Mouse (Mus musculus) stomach, embryonic 15.5 days (tissue): ENCODE results near the gene Hnf1b. TPM values are rescaled to one million over a fixed set of nuclear protein-coding genes. Genes with fewer than 3 reads are reported as not detected.
A peak's percentile ranks its signal among the peaks of the same experiment; 100 is the strongest.

Experiments
- ATAC-seq: fragments of 200-750 bp; cut with Nextera tagmentation; 2 replicates; pipeline ENCODE4 v1.8.0; 2017; ENCODE audit warnings: low read depth, moderate number of reproducible peaks, moderate TSS enrichment; ENCODE audit not compliant: insufficient read depth, low FRiP score
- H3K27ac ChIP-seq: fragments of 300-500 bp; sonication (generic); 2 replicates; pipeline ENCODE4 v1.5.1; 2015; ENCODE audit warnings: mild to moderate bottlenecking, inconsistent platforms
- H3K27me3 ChIP-seq: fragments of 300-500 bp; sonication (generic); replicated peaks from 2 replicates; pipeline ENCODE4 v1.6.1; 2015; ENCODE audit warnings: inconsistent platforms
- H3K36me3 ChIP-seq: fragments of 300-500 bp; sonication (generic); 2 replicates; pipeline ENCODE4 v1.6.1; 2015; ENCODE audit warnings: inconsistent platforms
- H3K4me1 ChIP-seq: fragments of 300-500 bp; sonication (generic); 2 replicates; pipeline ENCODE4 v1.6.1; 2015; ENCODE audit warnings: inconsistent platforms
- H3K4me2 ChIP-seq: fragments of 300-500 bp; sonication (generic); 2 replicates; pipeline ENCODE4 v1.6.1; 2015; ENCODE audit warnings: mild to moderate bottlenecking, inconsistent platforms
- H3K4me3 ChIP-seq: fragments of 300-500 bp; sonication (generic); replicated peaks from 2 replicates; pipeline ENCODE4 v1.5.1; 2015; ENCODE audit warnings: inconsistent platforms
- H3K9ac ChIP-seq: fragments of 300-500 bp; sonication (generic); 2 replicates; pipeline ENCODE4 v1.6.1; 2015; ENCODE audit warnings: inconsistent platforms
- H3K9me3 ChIP-seq: fragments of 300-500 bp; sonication (generic); 2 replicates; pipeline ENCODE4 v1.6.1; 2016; ENCODE audit warnings: inconsistent platforms
- WGBS: fragments of 180-500 bp; shearing (Covaris S2); methylation state at CpG from one replicate; pipeline ENCODE4 v1.1.7; 2015; 5-methylcytosine and 5-hydroxymethylcytosine counted together
- polyA plus RNA-seq: library from polyadenylated mRNA; unstranded; fragments of >200 nt; fragmentation: Nextera tagmentation; extraction: Ambion mirVana; gene quantifications from 2 replicates; pipeline ENCODE4 v1.2.1, GENCODE M21; 2015

The Hnf1b gene
- polyA plus RNA-seq, 1 experiment from 2014 or later = 6.0 TPM

GRCm38 (mm10) chr11:83832389-83832788, 17.5 kb upstream of the Hnf1b start:
- ATAC-seq = no peak
- Histone ChIP-seq H3K27ac (no peak overlapping the region), H3K9ac (no peak overlapping the region), H3K27me3 (no peaks in the 10 kb centered on the region), H3K4me3 (no peak overlapping the region), H3K9me3 (no peaks in the 10 kb centered on the region), H3K36me3 (no peaks in the 10 kb centered on the region), H3K4me2 (no peak overlapping the region), H3K4me1 (no peaks in the 10 kb centered on the region)
- 47% methylated on average over 8 of the region's 8 CpGs for WGBS

- Histone ChIP-seq H3K36me3 (no peaks in the 10 kb centered on the region), H3K27ac (no peak overlapping the region), H3K9ac (no peak overlapping the region), H3K9me3 (no peaks in the 10 kb centered on the region), H3K4me1 (no peaks in the 10 kb centered on the region), H3K27me3 (no peaks in the 10 kb centered on the region), H3K4me3 (no peak overlapping the region), H3K4me2 (no peak overlapping the region)
- ATAC-seq = no peak
- 81% methylated on average over 6 of the region's 6 CpGs for WGBS
These were observed 16.3 kb upstream of the Hnf1b start for GRCm38 (mm10) chr11:83833517-83833916.

- Histone ChIP-seq H3K9ac (no peak overlapping the region), H3K4me1 (no peaks in the 10 kb centered on the region), H3K36me3 (no peaks in the 10 kb centered on the region), H3K9me3 (no peaks in the 10 kb centered on the region), H3K27me3 (no peaks in the 10 kb centered on the region), H3K27ac (no peak overlapping the region), H3K4me3 (no peak overlapping the region), H3K4me2 (no peak overlapping the region)
- WGBS = 42% methylated on average over 14 of the region's 14 CpGs
- ATAC-seq = no peak
These were observed 15.8 kb upstream of the Hnf1b start for GRCm38 (mm10) chr11:83833959-83834496.

- Histone ChIP-seq H3K27ac (no peak overlapping the region), H3K4me3 (no peak overlapping the region), H3K9ac (no peak overlapping the region), H3K4me2 (no peak overlapping the region), H3K9me3 (no peaks in the 10 kb centered on the region), H3K36me3 (no peaks in the 10 kb centered on the region), H3K27me3 (no peaks in the 10 kb centered on the region), H3K4me1 (no peaks in the 10 kb centered on the region)
- no peak for ATAC-seq
- 66% methylated on average over 6 of the region's 6 CpGs for WGBS
These were observed 10.4 kb upstream of the Hnf1b start for GRCm38 (mm10) chr11:83839451-83839850.

GRCm38 (mm10) chr11:83843534-83843933, 6.3 kb upstream of the Hnf1b start:
- Histone ChIP-seq H3K27me3 (no peaks in the 10 kb centered on the region), H3K9me3 (no peaks in the 10 kb centered on the region), H3K4me2 (no peak overlapping the region), H3K4me3 (no peak overlapping the region), H3K27ac (no peak overlapping the region), H3K4me1 (no peaks in the 10 kb centered on the region), H3K36me3 (no peaks in the 10 kb centered on the region), H3K9ac (no peak overlapping the region)
- WGBS = 92% methylated on average over 6 of the region's 6 CpGs
- no peak for ATAC-seq

GRCm38 (mm10) chr11:83850586-83851272, 866 bp downstream of the Hnf1b start:
- H3K4me2 ChIP-seq = peak overlapping the region; percentile 54
- H3K27ac ChIP-seq = peak overlapping the region; percentile 81
- H3K9ac ChIP-seq = peak overlapping the region; percentile 39; the same call in 1 of the 2 replicates
- no peak; the same call in 1 of the 2 replicates for ATAC-seq
- no peaks in the 10 kb centered on the region for H3K9me3 ChIP-seq
- no peaks in the 10 kb centered on the region for H3K4me1 ChIP-seq
- H3K36me3 ChIP-seq = no peaks in the 10 kb centered on the region
- WGBS = 2% methylated on average over 24 of the region's 24 CpGs
- H3K27me3 ChIP-seq = peaks cover 28% of the 10 kb centered on the region
- H3K4me3 ChIP-seq = peak overlapping the region; percentile 43

- Histone ChIP-seq H3K36me3 (no peaks in the 10 kb centered on the region), H3K4me1 (no peaks in the 10 kb centered on the region), H3K9me3 (no peaks in the 10 kb centered on the region), H3K4me2 (peak overlapping the region; percentile 54), H3K4me3 (peak overlapping the region; percentile 43), H3K27me3 (peaks cover 32% of the 10 kb centered on the region), H3K27ac (peak overlapping the region; percentile 81), H3K9ac (peak overlapping the region; percentile 39; the same call in 1 of the 2 replicates)
- ATAC-seq = no peak
- 1% methylated on average over 36 of the region's 36 CpGs for WGBS
These were observed 1.6 kb downstream of the Hnf1b start for GRCm38 (mm10) chr11:83851273-83852015.

- peak overlapping the region; percentile 39 for H3K9ac ChIP-seq
- H3K4me3 ChIP-seq = peak overlapping the region; percentile 43
- H3K36me3 ChIP-seq = no peaks in the 10 kb centered on the region
- H3K9me3 ChIP-seq = no peaks in the 10 kb centered on the region
- peak overlapping the region; percentile 81 for H3K27ac ChIP-seq
- 2% methylated on average over 24 of the region's 24 CpGs for WGBS
- peak overlapping the region; percentile 54 for H3K4me2 ChIP-seq
- no peak for ATAC-seq
- no peaks in the 10 kb centered on the region for H3K4me1 ChIP-seq
- peaks cover 32% of the 10 kb centered on the region for H3K27me3 ChIP-seq
These were observed 2.1 kb downstream of the Hnf1b start for GRCm38 (mm10) chr11:83852016-83852355.

- H3K27ac ChIP-seq = peak overlapping the region; percentile 81
- no peaks in the 10 kb centered on the region for H3K36me3 ChIP-seq
- H3K4me3 ChIP-seq = peak overlapping the region; percentile 43
- peak overlapping the region; percentile 54 for H3K4me2 ChIP-seq
- no peaks in the 10 kb centered on the region for H3K9me3 ChIP-seq
- H3K4me1 ChIP-seq = no peaks in the 10 kb centered on the region
- peaks cover 32% of the 10 kb centered on the region for H3K27me3 ChIP-seq
- peak overlapping the region; percentile 39; the same call in 1 of the 2 replicates for H3K9ac ChIP-seq
- ATAC-seq = peak; percentile 38
- 1% methylated on average over 38 of the region's 38 CpGs for WGBS
These were observed 2.8 kb downstream of the Hnf1b start for GRCm38 (mm10) chr11:83852501-83853211.

- peak overlapping the region; percentile 43 for H3K4me3 ChIP-seq
- no peak for ATAC-seq
- peak overlapping the region; percentile 32; the same call in 1 of the 2 replicates for H3K9ac ChIP-seq
- H3K9me3 ChIP-seq = no peaks in the 10 kb centered on the region
- peak overlapping the region; percentile 81 for H3K27ac ChIP-seq
- H3K4me1 ChIP-seq = no peaks in the 10 kb centered on the region
- peaks cover 37% of the 10 kb centered on the region for H3K27me3 ChIP-seq
- WGBS = 2% methylated on average over 33 of the region's 33 CpGs
- H3K36me3 ChIP-seq = no peaks in the 10 kb centered on the region
- H3K4me2 ChIP-seq = peak overlapping the region; percentile 54
These were observed 3.4 kb downstream of the Hnf1b start for GRCm38 (mm10) chr11:83853221-83853792.

- H3K4me3 ChIP-seq = no peak overlapping the region
These were observed 4.2 kb downstream of the Hnf1b start for GRCm38 (mm10) chr11:83854091-83854490.

More at GRCm38 (mm10) chr11:83854091-83854490, 4.2 kb downstream of the Hnf1b start:
- H3K27me3 ChIP-seq = peaks cover 37% of the 10 kb centered on the region
- no peak overlapping the region for H3K9ac ChIP-seq
- H3K4me1 ChIP-seq = no peaks in the 10 kb centered on the region
- H3K27ac ChIP-seq = no peak overlapping the region
- H3K4me2 ChIP-seq = peak overlapping the region; percentile 25; the same call in 1 of the 2 replicates
- no peaks in the 10 kb centered on the region for H3K9me3 ChIP-seq
- 7% methylated on average over 10 of the region's 10 CpGs for WGBS
- ATAC-seq = no peak
- no peaks in the 10 kb centered on the region for H3K36me3 ChIP-seq
